Mouse (Mus musculus): ENCODE data around the gene Fer. TPM values are rescaled to one million over a fixed set of nuclear protein-coding genes. Genes with fewer than 3 reads are reported as not detected.

Gene Fer
- total and polyA plus RNA-seq, 2 experiments from 2014 or later: 22.6 to 22.7 TPM

- no peak for ATAC-seq (ENCODE audit: low FRiP score)
- no peak for DNase-seq (ENCODE audit: low spot score)
Measured at GRCm38 (mm10) chr17:63828561-63829332, 34.1 kb upstream of the Fer start.

GRCm38 (mm10) chr17:63831550-63831949 is 31.3 kb upstream of the Fer start:
- H3K4me2 ChIP-seq (ENCODE audit: low read depth, low read length, poor library complexity, severe bottlenecking): no peak overlapping the region
- H3K36me3 ChIP-seq (ENCODE audit: insufficient read depth, low read length): no peaks in the 10 kb centered on the region
- H3K27ac ChIP-seq (ENCODE audit: low read depth, low read length): no peak overlapping the region
- H3K9ac ChIP-seq (replicated peaks; ENCODE audit: low read length, poor library complexity, severe bottlenecking): no peak overlapping the region
- 58% methylated on average over 4 of the region's 4 CpGs for WGBS
- no peaks in the 10 kb centered on the region for H3K27me3 ChIP-seq (ENCODE audit: insufficient read depth, low read length)
- no peak for DNase-seq (ENCODE audit: low spot score)
- no peaks in the 10 kb centered on the region for H3K9me3 ChIP-seq (ENCODE audit: low read length)
- TF ChIP-seq CTCF (IDR thresholded peaks at IDR 0.05): no peak
- ATAC-seq (ENCODE audit: low FRiP score): no peak
- H3K4me1 ChIP-seq (ENCODE audit: insufficient read depth, low read length): no peaks in the 10 kb centered on the region
- no peak overlapping the region for H3K4me3 ChIP-seq (ENCODE audit: low read depth, low read length)

More at GRCm38 (mm10) chr17:63828561-63829332, 34.1 kb upstream of the Fer start:
- H3K4me2 ChIP-seq (ENCODE audit: low read depth, low read length, poor library complexity, severe bottlenecking): no peak overlapping the region
- H3K4me1 ChIP-seq (ENCODE audit: insufficient read depth, low read length): no peaks in the 10 kb centered on the region
- no peak overlapping the region for H3K27ac ChIP-seq (ENCODE audit: low read depth, low read length)
- H3K4me3 ChIP-seq (ENCODE audit: low read depth, low read length): no peak overlapping the region
- no peak for TF ChIP-seq CTCF (IDR thresholded peaks at IDR 0.05)
- H3K9me3 ChIP-seq (ENCODE audit: low read length): no peaks in the 10 kb centered on the region
- H3K36me3 ChIP-seq (ENCODE audit: insufficient read depth, low read length): no peaks in the 10 kb centered on the region
- H3K27me3 ChIP-seq (ENCODE audit: insufficient read depth, low read length): no peaks in the 10 kb centered on the region
- WGBS: 63% methylated on average over 5 of the region's 5 CpGs
- no peak overlapping the region for H3K9ac ChIP-seq (replicated peaks; ENCODE audit: low read length, poor library complexity, severe bottlenecking)

GRCm38 (mm10) chr17:63836223-63836622 is 26.6 kb upstream of the Fer start:
- no peak overlapping the region for H3K9ac ChIP-seq (replicated peaks; ENCODE audit: low read length, poor library complexity, severe bottlenecking)
- H3K36me3 ChIP-seq (ENCODE audit: insufficient read depth, low read length): no peaks in the 10 kb centered on the region
- H3K4me1 ChIP-seq (ENCODE audit: insufficient read depth, low read length): no peaks in the 10 kb centered on the region
- no peak overlapping the region for H3K4me2 ChIP-seq (ENCODE audit: low read depth, low read length, poor library complexity, severe bottlenecking)
- no peak for TF ChIP-seq CTCF (IDR thresholded peaks at IDR 0.05)
- WGBS: 61% methylated on average over 2 of the region's 2 CpGs
- no peak for ATAC-seq (ENCODE audit: low FRiP score)
- DNase-seq (ENCODE audit: low spot score): no peak
- H3K4me3 ChIP-seq (ENCODE audit: low read depth, low read length): no peak overlapping the region
- no peaks in the 10 kb centered on the region for H3K27me3 ChIP-seq (ENCODE audit: insufficient read depth, low read length)
- H3K27ac ChIP-seq (ENCODE audit: low read depth, low read length): no peak overlapping the region
- no peaks in the 10 kb centered on the region for H3K9me3 ChIP-seq (ENCODE audit: low read length)

DNA sequence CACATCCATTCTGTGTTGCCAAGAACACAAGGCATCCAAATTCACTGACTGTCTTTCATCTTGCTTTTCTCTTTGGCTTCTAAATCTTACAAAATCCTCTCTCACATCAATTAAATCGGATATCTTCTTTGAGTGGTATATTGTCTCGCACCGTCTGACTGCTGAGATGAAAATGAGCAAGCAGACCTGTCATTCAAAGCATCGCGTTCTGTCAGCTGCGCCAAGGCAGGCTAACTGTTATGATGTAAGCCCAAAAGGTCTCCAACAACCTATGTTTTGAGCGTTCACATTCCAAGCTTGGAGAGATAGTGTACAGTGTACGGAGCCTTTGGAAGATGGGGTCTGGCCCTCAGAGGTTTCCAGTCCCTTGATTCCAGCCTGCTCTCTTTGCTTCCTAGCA is 26.2 kb upstream of the Fer start:
- Histone ChIP-seq H3K4me1 (ENCODE audit: insufficient read depth, low read length) (no peaks in the 10 kb centered on the region), H3K36me3 (ENCODE audit: insufficient read depth, low read length) (no peaks in the 10 kb centered on the region), H3K4me3 (ENCODE audit: low read depth, low read length) (no peak overlapping the region), H3K9me3 (ENCODE audit: low read length) (no peaks in the 10 kb centered on the region), H3K27ac (ENCODE audit: low read depth, low read length) (no peak overlapping the region; the same call in 1 of the 2 replicates), H3K4me2 (ENCODE audit: low read depth, low read length, poor library complexity, severe bottlenecking) (no peak overlapping the region), H3K27me3 (ENCODE audit: insufficient read depth, low read length) (no peaks in the 10 kb centered on the region), H3K9ac (replicated peaks; ENCODE audit: low read length, poor library complexity, severe bottlenecking) (no peak overlapping the region)
- no peak for ATAC-seq (ENCODE audit: low FRiP score)
- 61% methylated on average over 8 of the region's 8 CpGs for WGBS
- no peak for DNase-seq (ENCODE audit: low spot score)
- no peak for TF ChIP-seq CTCF (IDR thresholded peaks at IDR 0.05)

GRCm38 (mm10) chr17:63838144-63838543 is 24.7 kb upstream of the Fer start:
- Histone ChIP-seq H3K27ac (ENCODE audit: low read depth, low read length) (no peak overlapping the region), H3K27me3 (ENCODE audit: insufficient read depth, low read length) (no peaks in the 10 kb centered on the region), H3K4me3 (ENCODE audit: low read depth, low read length) (no peak overlapping the region), H3K4me2 (ENCODE audit: low read depth, low read length, poor library complexity, severe bottlenecking) (no peak overlapping the region), H3K9me3 (ENCODE audit: low read length) (no peaks in the 10 kb centered on the region), H3K4me1 (ENCODE audit: insufficient read depth, low read length) (no peaks in the 10 kb centered on the region), H3K36me3 (ENCODE audit: insufficient read depth, low read length) (no peaks in the 10 kb centered on the region), H3K9ac (replicated peaks; ENCODE audit: low read length, poor library complexity, severe bottlenecking) (no peak overlapping the region)
- WGBS: 91% methylated on average over 8 of the region's 8 CpGs
- no peak for ATAC-seq (ENCODE audit: low FRiP score)
- no peak for DNase-seq (ENCODE audit: low spot score)
- TF ChIP-seq CTCF (IDR thresholded peaks at IDR 0.05): no peak

GRCm38 (mm10) chr17:63839636-63840269 is 23.1 kb upstream of the Fer start:
- 85% methylated on average over 3 of the region's 3 CpGs for WGBS
- no peak overlapping the region for H3K9ac ChIP-seq (replicated peaks; ENCODE audit: low read length, poor library complexity, severe bottlenecking)
- no peak for TF ChIP-seq CTCF (IDR thresholded peaks at IDR 0.05)
- H3K4me3 ChIP-seq (ENCODE audit: low read depth, low read length): no peak overlapping the region
- H3K4me2 ChIP-seq (ENCODE audit: low read depth, low read length, poor library complexity, severe bottlenecking): no peak overlapping the region
- ATAC-seq (ENCODE audit: low FRiP score) (no peak), DNase-seq (ENCODE audit: low spot score) (no peak)
- H3K27ac ChIP-seq (ENCODE audit: low read depth, low read length): no peak overlapping the region
- no peaks in the 10 kb centered on the region for H3K4me1 ChIP-seq (ENCODE audit: insufficient read depth, low read length)
- no peaks in the 10 kb centered on the region for H3K9me3 ChIP-seq (ENCODE audit: low read length)
- H3K36me3 ChIP-seq (ENCODE audit: insufficient read depth, low read length): no peaks in the 10 kb centered on the region
- H3K27me3 ChIP-seq (ENCODE audit: insufficient read depth, low read length): no peaks in the 10 kb centered on the region
